Mouse (Mus musculus) fat pad, adult 2 months (tissue): ENCODE results near the gene Slc31a1.

Experiments
- DNase-seq: peaks from one replicate; pipeline ENCODE4 v3.0.0-alpha.2; 2011; ENCODE audit warnings: low read depth, low spot score; ENCODE audit errors: extremely low read depth

The Slc31a1 gene

GRCm38 (mm10) chr4:62406133-62406532 is 45.6 kb downstream of the Slc31a1 start:
- no peak for DNase-seq

- DNase-seq = no peak
Measured at GRCm38 (mm10) chr4:62407730-62408582, 47.4 kb downstream of the Slc31a1 start.

GRCm38 (mm10) chr4:62408601-62409282 is 48.2 kb downstream of the Slc31a1 start, which contains the start of the genes Cdc26 and Prpf4:
Gene Cdc26, minus strand, starts transcription at chr4:62408642.
Gene Prpf4, plus strand, starts transcription at chr4:62408797.
- peak; percentile 90 for DNase-seq

- no peak for DNase-seq
Measured at GRCm38 (mm10) chr4:62409615-62410014, 49.1 kb downstream of the Slc31a1 start.

GRCm38 (mm10) chr4:62410325-62410724 is 49.8 kb downstream of the Slc31a1 start:
- no peak for DNase-seq

GRCm38 (mm10) chr4:62411606-62412005 is 51.1 kb downstream of the Slc31a1 start:
- no peak for DNase-seq

- no peak for DNase-seq
Measured at GRCm38 (mm10) chr4:62418448-62418847, 57.9 kb downstream of the Slc31a1 start.

GRCm38 (mm10) chr4:62419091-62419490 is 58.6 kb downstream of the Slc31a1 start:
- no peak for DNase-seq

GRCm38 (mm10) chr4:62425891-62426290 is 65.4 kb downstream of the Slc31a1 start:
- peak; percentile 94 for DNase-seq

GRCm38 (mm10) chr4:62427978-62428758 is 67.6 kb downstream of the Slc31a1 start:
- no peak for DNase-seq

- no peak for DNase-seq
Measured at GRCm38 (mm10) chr4:62429616-62430015, 69.1 kb downstream of the Slc31a1 start.

- DNase-seq = no peak
Measured at GRCm38 (mm10) chr4:62430678-62431077, 70.2 kb downstream of the Slc31a1 start.

GRCm38 (mm10) chr4:62431522-62431921 is 71.0 kb downstream of the Slc31a1 start:
- no peak for DNase-seq

- DNase-seq = no peak
Measured at GRCm38 (mm10) chr4:62433939-62434870, 73.7 kb downstream of the Slc31a1 start.

- DNase-seq = no peak
Measured at GRCm38 (mm10) chr4:62435081-62435480, 74.6 kb downstream of the Slc31a1 start, which contains the start of gene Rnf183. Gene Rnf183, minus strand, starts transcription at chr4:62435252.

- no peak for DNase-seq
Measured at GRCm38 (mm10) chr4:62437256-62437778, 76.8 kb downstream of the Slc31a1 start.

- no peak for DNase-seq
Measured at GRCm38 (mm10) chr4:62437871-62438270, 77.3 kb downstream of the Slc31a1 start.

GRCm38 (mm10) chr4:62439793-62440192 is 79.3 kb downstream of the Slc31a1 start:
- no peak for DNase-seq

GRCm38 (mm10) chr4:62440544-62440943 is 80.0 kb downstream of the Slc31a1 start:
- DNase-seq = peak; percentile 88

GRCm38 (mm10) chr4:62440986-62441385 is 80.5 kb downstream of the Slc31a1 start:
- DNase-seq = no peak
